In genomic region chr5:147792638-147793037, GRCm38 (mm10) we compare ENCODE assay signal across 19 mouse cellular contexts.
"Had no signal": no experiment of that assay in that cellular context is flagged by ENCODE, and none has a peak within 500 bp of the region (broad histone marks: within the 10 kb centered on the region; RNA-seq: fewer than 3 reads in every experiment).

No protein-coding gene starts in this region.

- H3K27ac ChIP-seq: kidney, postnatal 0 days; layer of hippocampus, adult 2 months; limb, embryonic 10.5 days; limb, embryonic 13.5 days; liver, embryonic 12.5 days; liver, embryonic 15.5 days; lung, embryonic 15.5 days; midbrain, embryonic 12.5 days; stomach, embryonic 15.5 days had no signal

- H3K9ac ChIP-seq: limb, embryonic 13.5 days; liver, embryonic 12.5 days; liver, embryonic 15.5 days; lung, embryonic 15.5 days; midbrain, embryonic 12.5 days; stomach, embryonic 15.5 days had no signal

- DNase-seq: kidney, adult 2 months; layer of hippocampus, adult 9-11 months; liver; lung, adult 18-20 months; lung, postnatal 10 days; lung, postnatal 4 days; retina, postnatal 1 day; right cerebral cortex, postnatal 25 days; spleen, adult 18-20 months; thymus, postnatal 25 days had no signal

- H3K9me3 ChIP-seq: limb, embryonic 13.5 days; liver, embryonic 15.5 days; lung, embryonic 15.5 days; midbrain, embryonic 12.5 days; stomach, embryonic 15.5 days had no signal

- ATAC-seq: liver, embryonic 12.5 days had no signal

- H3K4me1 ChIP-seq: limb, embryonic 10.5 days; limb, embryonic 13.5 days; liver, embryonic 12.5 days; liver, embryonic 15.5 days; midbrain, embryonic 12.5 days; stomach, embryonic 15.5 days had no signal

- H3K4me3 ChIP-seq: layer of hippocampus, adult 2 months; limb, embryonic 10.5 days; limb, embryonic 13.5 days; liver, embryonic 12.5 days; liver, embryonic 15.5 days; lung, embryonic 15.5 days; midbrain, embryonic 12.5 days; stomach, embryonic 15.5 days had no signal

- H3K4me2 ChIP-seq: limb, embryonic 13.5 days; liver, embryonic 12.5 days; liver, embryonic 15.5 days; lung, embryonic 15.5 days; midbrain, embryonic 12.5 days; stomach, embryonic 15.5 days had no signal

- H3K27me3 ChIP-seq: limb, embryonic 13.5 days; liver, embryonic 12.5 days; liver, embryonic 15.5 days; lung, embryonic 15.5 days; midbrain, embryonic 12.5 days; stomach, embryonic 15.5 days had no signal

- H3K36me3 ChIP-seq: limb, embryonic 10.5 days; limb, embryonic 13.5 days; liver, embryonic 12.5 days; liver, embryonic 15.5 days; lung, embryonic 15.5 days; midbrain, embryonic 12.5 days; stomach, embryonic 15.5 days had no signal
